Mouse (Mus musculus) lung, postnatal 0 days (tissue): ENCODE data around the gene Tpp2.

Source experiments
- CTCF ChIP-seq: IDR thresholded peaks from 2 replicates; pipeline ENCODE4 v1.5.1; 2016; ENCODE audit warnings: antibody characterized with exemption, mild to moderate bottlenecking
- EP300 ChIP-seq: IDR thresholded peaks from 2 replicates; pipeline ENCODE4 v1.6.1; 2016; ENCODE audit warnings: antibody characterized with exemption, mild to moderate bottlenecking, control low read depth

- TF ChIP-seq CTCF (no peak), EP300 (no peak)
These were observed 31.0 kb upstream of the Tpp2 start for GRCm38 (mm10) chr1:43902417-43902816.
